Mouse (Mus musculus) heart, postnatal 14 days (tissue): ENCODE results near the gene Tada2a. TPM values are rescaled to one million over a fixed set of nuclear protein-coding genes. Genes with fewer than 3 reads are reported as not detected.

Experiments used
- DNase-seq, 2 experiments: peaks; one replicate each; pipeline ENCODE4 v3.0.0; 2021 to 2022
- intact Hi-C: fragments of 180-260 bp; cut with DNase I; formaldehyde crosslinking; loops from one replicate; pipeline ENCODE4 v1.15.1; 2025
- total RNA-seq, 2 experiments: library from RNA; stranded (reverse); gene quantifications; 2 replicates each; pipeline ENCODE4 v1.2.3; 2021

Gene Tada2a
- total RNA-seq, 2 experiments from 2014 or later, result 6.2 to 6.3 TPM

- DNase-seq, result no peak
- intact Hi-C loops, result no loop called here
These were observed 12.0 kb downstream of the Tada2a start for GRCm38 (mm10) chr11:84117431-84117830.

DNA sequence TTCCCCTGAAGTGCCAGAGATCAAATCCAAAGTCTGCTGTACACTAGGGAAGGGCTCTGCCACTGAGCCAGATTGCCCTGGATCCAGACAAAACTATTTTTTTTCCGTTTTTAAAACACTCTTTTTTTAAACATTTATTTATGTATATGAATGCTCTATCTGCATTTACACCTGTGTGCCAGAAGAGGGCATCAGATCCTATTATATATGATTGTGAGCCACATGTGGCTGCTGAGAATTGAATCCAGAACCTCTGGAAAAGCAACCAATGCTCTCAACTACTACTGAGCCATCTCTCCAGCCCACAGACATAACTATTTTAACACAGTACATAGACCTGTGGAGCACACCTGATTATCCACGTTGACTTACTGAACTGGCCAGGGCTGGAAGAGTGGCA lies 13.2 kb downstream of the Tada2a start:
- no peak for DNase-seq
- intact Hi-C loops, result no loop called here

GRCm38 (mm10) chr11:84115646-84116045 lies 13.8 kb downstream of the Tada2a start:
- DNase-seq, result peak; percentile 27 to 55
- intact Hi-C loops, result no loop called here

GRCm38 (mm10) chr11:84113623-84114022 lies 15.8 kb downstream of the Tada2a start:
- DNase-seq, result no peak

DNA sequence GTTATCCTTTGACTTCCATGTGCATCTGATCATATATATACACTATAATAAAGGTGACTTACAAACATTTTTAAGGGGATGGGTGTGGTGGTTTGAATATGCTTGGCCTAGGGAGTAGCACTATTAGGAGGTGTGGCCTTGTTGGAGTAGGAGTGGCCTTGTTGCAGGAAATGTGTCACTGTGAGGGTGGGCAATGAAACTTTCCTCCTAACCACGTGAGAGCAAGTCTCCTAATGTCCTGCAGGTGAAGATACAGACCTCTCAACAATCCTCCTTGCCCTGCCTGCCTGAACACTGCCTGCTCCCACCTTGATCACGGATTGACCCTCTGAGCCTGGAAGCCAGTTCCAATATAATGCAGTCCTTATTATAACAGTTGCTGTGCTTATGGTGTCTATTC lies 22.3 kb downstream of the Tada2a start:
- intact Hi-C loops, result no loop called here
- DNase-seq, result no peak

More at GRCm38 (mm10) chr11:84113623-84114022, 15.8 kb downstream of the Tada2a start:
- intact Hi-C loops, result no loop called here

DNA sequence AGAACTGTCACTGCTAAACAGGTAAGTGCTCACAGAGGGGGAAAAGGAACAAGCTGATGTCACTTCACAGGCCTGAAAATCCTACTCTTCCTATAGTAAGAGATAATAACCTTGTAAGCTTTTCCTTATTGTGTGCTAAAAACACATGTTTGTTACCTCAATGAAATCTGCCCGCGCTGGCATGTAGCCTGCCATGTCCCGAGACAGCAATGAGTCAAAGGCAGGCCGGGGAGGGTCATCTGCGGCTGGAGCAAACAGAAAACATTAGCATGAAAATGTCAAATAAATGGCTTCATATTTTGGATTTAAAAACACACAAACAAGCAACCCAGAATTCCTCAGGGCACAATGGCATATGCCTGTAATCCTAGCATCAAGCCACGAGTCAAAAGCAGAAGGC lies 25.4 kb downstream of the Tada2a start:
- intact Hi-C loops, result no loop called here
- no peak for DNase-seq

DNA sequence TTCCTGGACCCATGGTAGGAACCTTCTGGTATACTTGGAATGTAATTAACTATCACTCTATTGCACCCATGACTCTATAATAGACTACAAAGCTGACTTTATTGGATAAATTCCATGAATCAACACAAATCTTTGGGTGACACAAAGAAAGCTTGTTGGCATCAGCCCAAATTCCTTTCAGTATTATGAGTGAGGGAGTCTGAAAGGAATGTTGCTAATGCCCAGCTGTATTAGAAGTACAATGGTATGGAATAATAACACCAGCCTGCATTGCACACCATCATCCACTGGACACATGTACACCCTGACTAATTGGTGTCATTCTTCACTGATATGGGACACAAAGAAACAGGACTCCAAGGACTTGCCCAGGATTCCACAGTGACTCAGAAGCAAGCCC lies 28.2 kb downstream of the Tada2a start:
- intact Hi-C loops, result no loop called here
- DNase-seq, result no peak

DNA sequence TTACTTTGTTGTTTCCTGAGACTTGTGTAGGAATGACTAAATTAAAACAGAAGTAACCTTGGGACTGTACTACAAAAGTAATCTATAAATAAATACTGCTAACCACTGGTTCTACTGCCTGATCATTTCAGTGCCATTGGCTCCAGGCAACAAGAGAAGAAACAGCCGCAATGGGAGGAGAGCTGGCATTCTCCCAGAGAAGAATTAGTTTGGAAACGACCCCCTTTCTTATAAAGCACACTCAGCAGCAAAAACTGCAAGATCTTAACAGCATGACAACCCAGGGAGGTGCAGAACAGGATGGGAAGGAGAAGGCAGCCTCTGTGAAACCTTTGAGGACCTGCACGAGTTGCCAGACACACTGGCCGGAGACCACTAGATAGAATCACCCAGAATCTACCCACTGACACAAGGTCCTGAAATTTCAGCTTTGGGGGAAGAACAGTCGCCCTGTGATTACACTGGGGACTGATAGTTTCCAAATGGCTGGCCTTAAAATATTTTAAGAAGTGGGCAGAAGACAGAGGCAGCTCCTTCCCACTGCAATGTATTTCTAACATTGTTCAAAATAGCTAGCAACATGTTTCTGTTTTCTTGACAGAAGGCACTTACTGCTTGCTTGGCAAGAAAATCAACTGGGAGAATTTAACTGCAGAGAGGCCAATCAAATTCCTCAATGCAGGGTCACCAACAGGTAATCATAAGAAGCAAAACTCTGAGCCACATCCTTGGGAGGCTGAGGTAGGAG lies 32.0 kb downstream of the Tada2a start:
- DNase-seq, result no peak
- intact Hi-C loops, result no loop called here

DNA sequence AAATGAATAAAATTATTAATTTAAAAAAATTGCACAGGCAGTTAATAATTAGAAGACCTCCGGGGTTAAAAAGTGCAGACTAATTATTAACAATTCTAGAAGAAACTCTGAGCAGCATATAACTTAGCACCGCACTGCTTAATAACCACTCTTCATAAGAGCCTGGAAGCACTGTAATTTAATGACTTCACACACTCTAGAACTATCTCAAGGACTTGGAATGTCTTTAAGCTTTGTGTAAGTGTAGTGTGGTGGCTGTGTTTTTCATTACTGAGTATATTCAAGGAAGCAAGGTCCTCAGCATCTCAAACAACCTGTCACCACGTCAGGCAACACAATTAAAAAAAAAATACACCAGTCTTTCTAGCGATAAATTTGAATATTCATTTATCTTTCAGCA lies 34.3 kb downstream of the Tada2a start:
- intact Hi-C loops, result no loop called here
- DNase-seq, result no peak

DNA sequence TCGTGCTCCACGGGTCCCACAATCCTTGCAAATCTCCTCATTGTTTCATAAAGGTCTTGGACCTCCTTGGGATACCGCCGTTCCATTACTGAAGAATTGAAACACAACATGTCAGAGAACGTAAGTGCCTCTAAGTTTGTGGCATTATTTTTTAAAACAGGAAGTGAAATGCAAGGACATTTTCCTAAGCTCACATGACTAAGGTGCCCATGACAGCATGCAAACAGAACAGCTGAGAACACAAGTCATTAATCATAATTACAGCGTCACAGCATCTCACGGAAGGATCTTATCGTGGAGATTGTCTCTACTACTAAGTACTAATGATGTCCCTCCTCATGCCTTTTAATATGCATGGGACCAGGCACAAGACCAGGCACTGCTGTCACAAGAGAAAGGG lies 38.8 kb downstream of the Tada2a start:
- intact Hi-C loops, result no loop called here
- no peak for DNase-seq

GRCm38 (mm10) chr11:84081901-84082300 lies 47.5 kb downstream of the Tada2a start:
- DNase-seq, result no peak
- intact Hi-C loops, result no loop called here

DNA sequence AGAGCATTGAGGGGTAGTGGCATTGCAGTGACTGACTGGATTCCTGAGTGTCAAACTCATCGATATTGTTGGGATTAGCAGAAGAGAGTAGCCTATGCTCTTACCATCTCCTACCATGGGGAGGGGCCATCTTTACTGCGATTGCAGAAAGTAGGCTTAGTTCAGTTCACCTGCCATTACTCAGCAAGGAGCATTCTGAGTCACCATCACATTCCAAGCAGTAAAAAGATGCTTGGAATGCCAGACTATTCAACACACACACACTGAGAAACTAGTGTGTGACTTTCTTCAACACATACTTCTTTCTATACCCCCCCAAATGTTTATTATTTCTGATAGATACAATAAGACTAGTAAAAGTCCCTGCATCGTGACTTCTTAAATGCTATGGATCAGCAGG lies 49.1 kb downstream of the Tada2a start:
- DNase-seq, result no peak
- intact Hi-C loops, result no loop called here

DNA sequence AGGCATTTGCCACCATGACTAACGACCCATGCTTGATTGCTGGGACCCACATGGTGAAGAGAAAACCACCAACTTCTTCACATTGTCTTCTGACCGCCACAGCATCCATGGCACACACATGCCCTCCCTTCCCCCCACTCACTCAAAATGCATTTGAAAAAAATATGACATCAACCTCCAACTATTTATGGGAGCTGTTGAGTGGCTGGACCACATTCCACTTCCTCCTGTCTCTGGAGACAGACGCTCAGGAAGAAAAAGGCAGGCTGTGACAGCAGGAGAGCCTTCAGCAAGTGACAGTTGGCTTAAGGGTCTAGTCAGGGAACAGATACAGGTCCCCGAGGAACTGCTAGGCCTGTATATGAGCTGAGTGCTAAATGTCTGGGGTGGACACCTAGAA lies 49.5 kb downstream of the Tada2a start:
- DNase-seq, result no peak
- intact Hi-C loops, result no loop called here

GRCm38 (mm10) chr11:84079361-84079760 lies 50.0 kb downstream of the Tada2a start:
- intact Hi-C loops, result no loop called here
- no peak for DNase-seq

GRCm38 (mm10) chr11:84078601-84079000 lies 50.8 kb downstream of the Tada2a start:
- intact Hi-C loops, result no loop called here
- DNase-seq, result no peak

GRCm38 (mm10) chr11:84077008-84077407 lies 52.4 kb downstream of the Tada2a start:
- no peak for DNase-seq
- intact Hi-C loops, result no loop called here

- peak in 1 of 2 experiments; percentile 20 for DNase-seq
- intact Hi-C loops, result no loop called here
These were observed 55.3 kb downstream of the Tada2a start for GRCm38 (mm10) chr11:84073816-84074764.

DNA sequence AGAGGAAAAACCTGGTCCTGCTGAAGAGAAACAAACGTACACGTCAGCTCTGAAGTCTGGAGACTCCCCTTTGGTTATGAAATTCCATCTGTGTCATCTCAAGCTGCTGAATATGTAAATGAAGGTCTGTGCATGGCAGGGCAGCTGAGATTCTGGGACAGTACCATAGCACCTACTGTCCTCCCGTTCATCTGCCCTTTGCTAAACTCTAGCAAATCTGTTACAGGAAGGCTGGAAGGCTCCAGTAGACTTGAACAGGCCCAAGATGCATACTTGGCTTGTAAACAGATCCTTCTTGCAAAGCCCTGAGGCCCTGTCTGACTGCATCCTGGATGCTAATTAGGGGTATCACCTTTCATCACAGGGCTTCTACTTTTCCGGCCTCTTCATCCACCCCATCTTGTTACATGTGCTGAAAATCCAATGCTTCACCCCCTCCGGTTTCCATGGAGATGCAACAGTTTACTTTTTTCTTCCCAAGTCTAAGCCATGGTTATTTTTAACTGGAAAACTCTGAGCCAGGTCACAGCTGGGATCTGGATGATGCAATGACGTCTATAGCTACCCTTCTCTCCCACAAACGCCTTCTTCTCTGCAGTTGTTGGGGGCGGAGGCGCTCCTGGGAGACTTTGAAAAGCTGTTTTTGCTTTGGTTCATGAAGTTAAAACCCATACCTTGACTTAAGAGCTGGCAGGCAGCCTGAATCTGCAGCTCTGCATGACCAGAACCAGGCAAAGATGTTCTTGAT lies 56.3 kb downstream of the Tada2a start:
- peak; percentile 29 to 33 for DNase-seq
- intact Hi-C loops, result no loop called here

GRCm38 (mm10) chr11:84069034-84069370 lies 60.4 kb downstream of the Tada2a start, which contains the start of gene Dusp14:
Dusp14 (minus strand) TSS chr11:84069261.
- DNase-seq, result no peak
- intact Hi-C loops, result no loop called here

DNA sequence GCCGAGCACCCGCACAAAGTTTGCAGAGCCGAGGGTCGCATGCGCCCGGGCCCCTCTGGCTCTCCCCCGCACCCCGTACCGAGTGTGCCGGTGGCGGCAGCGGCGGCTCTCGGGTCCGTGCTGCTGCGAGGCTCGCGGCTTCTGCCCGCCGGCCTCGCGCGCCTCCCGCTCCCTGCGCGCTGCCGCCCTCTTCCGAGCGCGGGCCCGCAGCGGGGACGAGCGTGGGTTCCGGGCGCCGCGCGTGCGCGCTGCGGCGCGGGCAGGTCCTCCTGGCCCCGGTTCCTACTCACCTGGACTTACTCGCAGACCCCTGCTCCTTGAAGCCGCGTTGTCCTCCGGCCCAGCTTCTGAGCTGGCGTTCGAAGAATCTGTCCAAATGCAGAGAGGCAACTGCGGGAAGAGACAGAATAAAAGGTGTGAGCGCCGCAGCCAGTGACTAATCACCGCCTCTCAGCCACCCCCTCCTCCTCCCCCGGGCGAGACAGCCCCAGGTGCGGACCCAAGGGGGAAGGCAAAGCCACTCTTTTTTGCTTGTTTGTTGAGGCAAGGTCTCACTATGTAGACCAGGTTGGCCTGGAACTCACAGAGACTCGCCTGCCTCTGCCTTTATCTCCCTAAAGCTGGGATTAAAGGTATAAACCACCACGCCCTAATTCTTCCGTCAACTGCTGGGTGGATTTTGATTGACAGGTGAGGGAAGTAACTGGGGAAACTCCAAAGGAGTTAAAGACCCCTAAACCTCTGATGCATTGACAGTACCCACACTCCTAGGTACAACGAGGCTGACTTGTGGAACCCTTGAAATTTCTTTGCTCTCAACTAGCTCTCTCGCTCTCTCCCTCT lies 61.0 kb downstream of the Tada2a start:
- intact Hi-C loops, result no loop called here
- peak; percentile 63 to 75 for DNase-seq
